Mouse (Mus musculus): ENCODE measurements at regions not wholly inside any gene's neighbourhood (a gene's known extent, or its start where the extent isn't known, plus 50 kb on each side); places are given as distances from the start of the nearest gene placed in this dataset.

- Histone ChIP-seq H3K9ac (ENCODE audit: control insufficient read depth, low read depth, low read length, poor library complexity, severe bottlenecking) (no peak overlapping the region), H3K36me3 (ENCODE audit: control insufficient read depth in 1 of 2, insufficient read depth in 2 of 2, low read length in 2 of 2) (no peaks in the 10 kb centered on the region), H3K9me3 (replicated peaks; ENCODE audit: insufficient read depth, low read length) (no peaks in the 10 kb centered on the region), H3K79me2 (ENCODE audit: control insufficient read depth, insufficient read depth, low read length, poor library complexity) (no peaks in the 10 kb centered on the region), H3K4me3 (ENCODE audit: control insufficient read depth in 1 of 2, insufficient read depth in 1 of 2, low read depth in 2 of 2, low read length in 2 of 2) (no peak overlapping the region), H3K27me3 (ENCODE audit: control insufficient read depth in 1 of 2, insufficient read depth in 2 of 2, low read length in 2 of 2) (no peaks in the 10 kb centered on the region), H3K4me1 (ENCODE audit: control insufficient read depth in 1 of 2, insufficient read depth in 2 of 2, low read length in 2 of 2) (no peaks in the 10 kb centered on the region), H3K27ac (ENCODE audit: control insufficient read depth, low read depth, low read length) (no peak overlapping the region)
- DNase-seq (ENCODE audit: low read depth, low spot score): no peak
- TF ChIP-seq CHD2 (IDR thresholded peaks at IDR 0.05; ENCODE audit: low read length) (no peak), MEF2A (IDR thresholded peaks at IDR 0.05; ENCODE audit: extremely low read depth, insufficient replicate concordance, low read depth, low read length, poor library complexity, severe bottlenecking) (no peak), MXI1 (IDR thresholded peaks at IDR 0.05; ENCODE audit: low read depth, low read length) (no peak), SMC3 (IDR thresholded peaks at IDR 0.05; ENCODE audit: low read depth, low read length) (no peak), BHLHE40 (IDR thresholded peaks at IDR 0.05; ENCODE audit: borderline replicate concordance, low read depth, low read length) (no peak), MYC (IDR thresholded peaks at IDR 0.05; ENCODE audit: low read depth, low read length) (no peak), ETS1 (IDR thresholded peaks at IDR 0.05; ENCODE audit: low read depth, low read length) (no peak), MAZ (IDR thresholded peaks at IDR 0.05; ENCODE audit: low read depth, low read length) (no peak), NELFE (IDR thresholded peaks at IDR 0.05; ENCODE audit: low read depth, low read length) (no peak), USF1 (IDR thresholded peaks at IDR 0.05; ENCODE audit: low read depth, low read length) (no peak), NRF1 (IDR thresholded peaks at IDR 0.05; ENCODE audit: insufficient read depth, low read depth, low read length, poor library complexity, severe bottlenecking) (no peak)
Observed at GRCm38 (mm10) chr14:74019421-74019820, 358.4 kb downstream of the Gm21750 start.

- no peak for DNase-seq (ENCODE audit: low read depth, low spot score)
- Histone ChIP-seq H3K79me2 (ENCODE audit: control insufficient read depth, insufficient read depth, low read length, poor library complexity) (no peaks in the 10 kb centered on the region), H3K36me3 (ENCODE audit: control insufficient read depth in 1 of 2, insufficient read depth in 2 of 2, low read length in 2 of 2) (no peaks in the 10 kb centered on the region), H3K27ac (ENCODE audit: control insufficient read depth, low read depth, low read length) (no peak overlapping the region), H3K27me3 (ENCODE audit: control insufficient read depth in 1 of 2, insufficient read depth in 2 of 2, low read length in 2 of 2) (no peaks in the 10 kb centered on the region), H3K4me3 (ENCODE audit: control insufficient read depth in 1 of 2, insufficient read depth in 1 of 2, low read depth in 2 of 2, low read length in 2 of 2) (no peak overlapping the region), H3K4me1 (ENCODE audit: control insufficient read depth in 1 of 2, insufficient read depth in 2 of 2, low read length in 2 of 2) (no peaks in the 10 kb centered on the region), H3K9me3 (replicated peaks; ENCODE audit: insufficient read depth, low read length) (no peaks in the 10 kb centered on the region), H3K9ac (ENCODE audit: control insufficient read depth, low read depth, low read length, poor library complexity, severe bottlenecking) (no peak overlapping the region)
- TF ChIP-seq SMC3 (IDR thresholded peaks at IDR 0.05; ENCODE audit: low read depth, low read length) (no peak), E2F4 (IDR thresholded peaks at IDR 0.05; ENCODE audit: borderline replicate concordance, low read depth, low read length) (no peak), BHLHE40 (IDR thresholded peaks at IDR 0.05; ENCODE audit: borderline replicate concordance, low read depth, low read length) (no peak), EP300 (IDR thresholded peaks at IDR 0.05; ENCODE audit: low read depth in 1 of 2, low read length in 2 of 2) (no peak), TAL1 (IDR thresholded peaks at IDR 0.05; ENCODE audit: low read length) (no peak)
Observed at GRCm38 (mm10) chr14:74047009-74047694, 386.1 kb downstream of the Gm21750 start.

Measured in MEL (cell line).